Mouse (Mus musculus): ENCODE data around the gene Pik3c2b. TPM values are rescaled to one million over a fixed set of nuclear protein-coding genes. Genes with fewer than 3 reads are reported as not detected.
A peak's percentile ranks its signal among the peaks of the same experiment; 100 is the strongest.

Pik3c2b gene
- polyA plus RNA-seq, 1 experiment from 2014 or later: 8.1 TPM

DNA sequence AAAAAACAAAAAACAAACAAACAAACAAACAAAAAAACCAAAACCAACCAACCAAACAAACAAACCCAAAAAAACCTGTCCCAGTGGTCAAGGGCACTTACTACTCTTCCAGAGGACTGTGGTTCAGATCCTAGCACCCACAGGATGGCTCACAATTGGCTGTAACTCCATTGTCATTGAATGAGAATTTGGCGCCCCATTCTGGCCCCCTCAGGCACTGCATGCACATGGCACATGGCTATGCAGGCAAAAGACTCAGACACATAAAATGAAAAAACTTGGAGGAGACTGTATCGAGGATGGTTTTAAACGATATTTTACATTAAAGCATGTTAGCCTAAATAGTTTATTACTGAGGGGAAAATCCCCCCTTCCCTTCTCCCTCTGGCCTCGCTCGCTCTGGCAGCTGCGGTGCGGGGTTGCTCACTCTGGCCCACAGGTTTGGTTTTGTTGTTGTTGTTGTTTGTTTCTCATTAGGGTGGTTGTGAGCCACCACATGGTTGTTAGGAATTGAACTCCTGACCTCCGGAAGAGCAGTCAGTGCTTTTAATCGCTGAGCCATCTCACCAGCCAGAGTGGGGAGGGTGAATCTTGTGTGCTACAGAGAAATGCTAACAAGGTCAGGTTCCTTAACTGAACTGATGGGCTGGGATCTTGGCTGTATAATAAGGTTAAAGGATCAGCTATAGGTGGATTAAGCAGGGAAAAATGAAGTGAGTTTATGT lies 80.3 kb downstream of the Pik3c2b start:
- ATAC-seq (ENCODE audit: insufficient number of reproducible peaks, low FRiP score, low TSS enrichment, low read depth): no peak
- no peak overlapping the region for H3K9ac ChIP-seq
- peaks cover 12% of the 10 kb centered on the region; the same call in 1 of the 2 replicates for H3K4me1 ChIP-seq
- 85% methylated on average over 9 of the region's 9 CpGs for WGBS
- H3K36me3 ChIP-seq: no peaks in the 10 kb centered on the region
- H3K9me3 ChIP-seq (replicated peaks): no peaks in the 10 kb centered on the region
- no peak overlapping the region for H3K4me3 ChIP-seq (replicated peaks)
- H3K27ac ChIP-seq (replicated peaks): no peak overlapping the region
- H3K27me3 ChIP-seq: no peaks in the 10 kb centered on the region
- no peak overlapping the region for H3K4me2 ChIP-seq (replicated peaks)

DNA sequence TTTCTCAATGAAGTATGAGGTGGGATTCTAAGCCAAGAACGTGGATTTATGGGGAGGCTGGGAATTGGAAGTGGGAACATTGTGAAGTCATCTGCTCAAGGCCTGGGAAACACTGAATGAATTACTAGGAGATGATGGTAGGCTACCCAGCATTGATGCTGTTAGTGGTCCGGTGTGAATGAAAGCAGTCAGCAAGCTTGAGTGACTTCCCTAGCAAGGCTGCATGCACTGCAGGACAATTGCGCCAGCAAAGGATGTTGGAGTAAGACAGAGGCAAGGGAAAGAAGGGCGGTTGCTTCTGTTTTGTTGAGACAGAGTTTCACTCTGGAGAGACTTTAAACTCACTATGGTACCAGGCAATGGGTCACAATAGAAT lies 80.9 kb downstream of the Pik3c2b start:
- WGBS: 71% methylated on average over 4 of the region's 4 CpGs
- no peak overlapping the region for H3K4me2 ChIP-seq (replicated peaks)
- peaks cover 12% of the 10 kb centered on the region; the same call in 1 of the 2 replicates for H3K4me1 ChIP-seq
- H3K9ac ChIP-seq: no peak overlapping the region
- no peaks in the 10 kb centered on the region for H3K9me3 ChIP-seq (replicated peaks)
- H3K27ac ChIP-seq (replicated peaks): no peak overlapping the region
- H3K27me3 ChIP-seq: no peaks in the 10 kb centered on the region
- H3K36me3 ChIP-seq: no peaks in the 10 kb centered on the region
- H3K4me3 ChIP-seq (replicated peaks): no peak overlapping the region
- ATAC-seq (ENCODE audit: insufficient number of reproducible peaks, low FRiP score, low TSS enrichment, low read depth): no peak

DNA sequence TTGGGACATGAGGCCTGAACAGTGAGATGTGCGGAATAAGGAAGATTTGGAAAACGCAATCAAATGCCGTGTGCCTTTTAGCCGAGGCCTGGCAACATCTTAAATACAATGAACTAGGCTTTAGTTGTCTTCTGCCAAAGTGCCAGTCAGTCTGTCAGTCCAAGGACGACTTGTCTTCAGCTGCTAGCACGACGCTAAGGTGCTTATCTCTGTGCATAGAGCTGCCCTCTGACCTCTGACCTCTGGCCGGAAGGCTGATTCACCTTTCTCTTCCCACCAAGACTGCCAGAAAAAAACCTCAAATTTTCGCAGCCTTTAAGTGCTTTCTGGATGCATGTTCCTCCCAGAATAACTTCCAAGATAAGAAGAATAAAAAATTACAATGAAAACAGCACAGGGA lies 81.9 kb downstream of the Pik3c2b start:
- Histone ChIP-seq H3K9me3 (replicated peaks) (no peaks in the 10 kb centered on the region), H3K27ac (replicated peaks) (no peak overlapping the region), H3K4me2 (replicated peaks) (no peak overlapping the region), H3K36me3 (no peaks in the 10 kb centered on the region), H3K4me1 (peaks cover 12% of the 10 kb centered on the region; the same call in 1 of the 2 replicates), H3K27me3 (no peaks in the 10 kb centered on the region), H3K4me3 (replicated peaks) (no peak overlapping the region), H3K9ac (no peak overlapping the region)
- 59% methylated on average over 9 of the region's 9 CpGs for WGBS
- no peak for ATAC-seq (ENCODE audit: insufficient number of reproducible peaks, low FRiP score, low TSS enrichment, low read depth)

DNA sequence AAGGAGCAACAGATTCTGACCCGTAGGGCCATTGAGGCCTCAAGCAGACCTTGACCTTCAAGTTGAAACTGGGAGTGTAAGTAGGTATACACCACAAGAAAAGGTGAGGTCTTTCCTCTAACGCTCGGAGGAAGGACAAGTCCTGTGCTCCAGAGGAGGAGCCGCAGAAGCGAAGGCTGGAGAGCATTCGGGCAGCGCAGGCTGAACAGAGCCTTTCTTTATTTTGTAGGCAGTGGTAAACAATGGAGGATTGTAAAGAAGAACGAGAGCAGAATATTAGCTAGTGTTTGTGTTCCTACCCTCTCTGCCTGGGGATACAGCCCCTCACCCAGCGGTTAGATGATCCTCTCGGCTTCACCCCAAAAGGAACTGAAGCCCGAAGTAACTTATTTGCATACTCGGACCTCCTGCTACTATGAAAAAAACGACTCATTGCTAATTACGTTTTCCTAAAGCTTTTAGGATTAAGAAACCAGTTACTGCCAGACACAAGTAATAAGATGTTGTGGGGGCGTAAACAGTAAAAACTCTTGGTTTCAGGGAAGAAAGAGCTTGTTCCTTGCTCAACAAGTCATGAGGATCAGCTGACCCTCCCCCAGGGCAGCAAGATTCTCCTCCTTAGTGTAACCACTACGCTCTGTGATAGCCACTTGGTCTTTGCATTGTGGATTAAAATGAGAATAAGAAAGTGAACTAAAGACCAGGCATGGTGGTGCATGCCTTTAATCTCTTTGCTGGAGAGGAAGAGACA lies 84.2 kb downstream of the Pik3c2b start:
- H3K36me3 ChIP-seq: no peaks in the 10 kb centered on the region
- H3K9me3 ChIP-seq (replicated peaks): no peaks in the 10 kb centered on the region
- H3K9ac ChIP-seq: no peak overlapping the region
- peak overlapping the region; percentile 98 for H3K27ac ChIP-seq (replicated peaks)
- peak overlapping the region; percentile 6; the same call in 1 of the 2 replicates for H3K4me2 ChIP-seq (replicated peaks)
- no peak for ATAC-seq (ENCODE audit: insufficient number of reproducible peaks, low FRiP score, low TSS enrichment, low read depth)
- no peak overlapping the region for H3K4me3 ChIP-seq (replicated peaks)
- H3K4me1 ChIP-seq: peaks cover 31% of the 10 kb centered on the region; the same call in 1 of the 2 replicates
- no peaks in the 10 kb centered on the region for H3K27me3 ChIP-seq
- 28% methylated on average over 16 of the region's 16 CpGs for WGBS

DNA sequence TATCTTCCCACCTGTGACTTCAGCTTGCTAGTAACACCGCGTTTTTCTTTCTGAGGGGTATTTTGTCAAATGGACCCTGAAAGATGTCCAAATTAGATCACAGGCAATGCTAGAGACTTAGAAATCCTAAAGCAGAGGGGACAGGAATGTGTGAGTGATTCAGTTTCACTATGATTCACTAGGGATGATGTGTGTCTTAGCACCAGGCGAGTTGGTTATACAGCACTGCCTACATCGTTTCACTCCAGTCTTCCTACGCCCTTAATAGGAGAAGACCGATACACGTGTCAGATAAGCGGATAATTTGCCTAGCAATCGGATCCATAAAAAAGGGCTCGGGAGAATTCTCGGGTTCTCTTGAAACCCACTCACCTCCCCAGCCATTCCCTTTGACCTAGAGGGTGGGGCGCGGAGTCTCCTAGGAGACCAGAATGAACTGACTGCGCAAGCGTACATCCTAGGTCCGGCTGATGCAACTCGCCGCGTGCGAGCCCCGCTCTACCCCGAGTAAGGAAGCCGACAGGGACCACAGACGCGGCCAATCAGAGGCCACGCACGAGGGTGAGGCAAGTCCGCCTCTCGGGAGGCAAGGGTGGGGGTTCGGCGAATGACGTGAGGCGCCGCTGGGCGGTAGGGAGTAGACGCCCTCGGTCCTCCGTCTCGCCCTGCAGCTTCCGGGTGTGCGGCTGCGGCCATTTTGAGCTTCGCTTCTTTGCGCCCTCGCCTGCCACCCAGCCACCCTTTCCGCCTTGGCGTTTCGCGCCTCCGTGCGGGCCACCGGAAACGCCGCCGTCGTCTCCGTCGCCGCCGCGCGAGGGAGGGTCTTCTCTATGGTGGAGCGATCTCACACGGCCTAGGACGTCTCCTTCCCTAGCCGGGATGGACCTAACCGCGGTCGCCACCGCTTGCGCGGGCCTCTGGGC lies 85.4 kb downstream of the Pik3c2b start, which contains the start of gene Ppp1r15b:
TSS of gene Ppp1r15b (plus strand) at position 506 of the 923 bp plus-strand sequence.
- H3K4me3 ChIP-seq (replicated peaks): peak within 1 kb of the TSS; percentile 95
- peaks cover 41% of the 10 kb centered on the region for H3K4me1 ChIP-seq
- 0 out of 2 replicates have a peak, but pooled peaks cover 2% of the 10 kb centered on the region for H3K36me3 ChIP-seq
- peak; percentile 99 for ATAC-seq (ENCODE audit: insufficient number of reproducible peaks, low FRiP score, low TSS enrichment, low read depth)
- peak within 1 kb of the TSS; percentile 98 for H3K27ac ChIP-seq (replicated peaks)
- H3K4me2 ChIP-seq (replicated peaks): peak within 1 kb of the TSS; percentile 86
- no peaks in the 10 kb centered on the region for H3K9me3 ChIP-seq (replicated peaks)
- H3K27me3 ChIP-seq: no peaks in the 10 kb centered on the region
- peak within 1 kb of the TSS; percentile 98 for H3K9ac ChIP-seq
- WGBS: under 1% methylated on average over 72 of the region's 72 CpGs

DNA sequence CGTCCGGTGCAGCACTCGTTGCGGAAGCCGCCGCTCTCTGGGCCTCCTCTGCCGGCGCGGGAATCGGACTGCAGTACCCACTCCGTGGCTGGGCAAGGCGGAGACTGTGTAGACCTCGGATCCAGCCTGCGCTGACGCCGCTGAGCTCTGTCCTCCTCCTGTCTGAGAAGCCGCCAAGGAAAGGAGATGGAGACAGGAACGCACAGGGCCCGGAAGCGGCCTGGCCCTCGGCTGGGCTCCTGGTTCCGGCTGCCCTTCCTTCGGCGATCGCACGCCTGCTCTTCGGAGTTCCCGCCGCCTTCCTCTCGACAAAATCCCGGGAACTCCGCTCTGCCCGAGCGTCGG lies 86.1 kb downstream of the Pik3c2b start:
- Histone ChIP-seq H3K27ac (replicated peaks) (peak overlapping the region; percentile 98), H3K4me2 (replicated peaks) (peak overlapping the region; percentile 86), H3K9ac (peak overlapping the region; percentile 98), H3K36me3 (peaks cover 7% of the 10 kb centered on the region; the same call in 1 of the 2 replicates), H3K4me3 (replicated peaks) (peak overlapping the region; percentile 95), H3K9me3 (replicated peaks) (no peaks in the 10 kb centered on the region), H3K4me1 (peaks cover 44% of the 10 kb centered on the region), H3K27me3 (no peaks in the 10 kb centered on the region)
- no peak for ATAC-seq (ENCODE audit: insufficient number of reproducible peaks, low FRiP score, low TSS enrichment, low read depth)
- WGBS: under 1% methylated on average over 35 of the region's 35 CpGs

- peaks cover 11% of the 10 kb centered on the region; the same call in 1 of the 2 replicates for H3K36me3 ChIP-seq
- no peaks in the 10 kb centered on the region for H3K27me3 ChIP-seq
- no peak for ATAC-seq (ENCODE audit: insufficient number of reproducible peaks, low FRiP score, low TSS enrichment, low read depth)
- peaks cover 44% of the 10 kb centered on the region for H3K4me1 ChIP-seq
- H3K4me3 ChIP-seq (replicated peaks): peak overlapping the region; percentile 95
- no peaks in the 10 kb centered on the region for H3K9me3 ChIP-seq (replicated peaks)
- peak overlapping the region; percentile 86 for H3K4me2 ChIP-seq (replicated peaks)
- peak overlapping the region; percentile 98 for H3K9ac ChIP-seq
- peak overlapping the region; percentile 98 for H3K27ac ChIP-seq (replicated peaks)
- WGBS: 0% methylated on average over 11 of the region's 11 CpGs
Measured at GRCm38 (mm10) chr1:133131936-133132335, 86.5 kb downstream of the Pik3c2b start.

GRCm38 (mm10) chr1:133132388-133133326 lies 87.2 kb downstream of the Pik3c2b start:
- no peaks in the 10 kb centered on the region for H3K27me3 ChIP-seq
- H3K9me3 ChIP-seq (replicated peaks): no peaks in the 10 kb centered on the region
- ATAC-seq (ENCODE audit: insufficient number of reproducible peaks, low FRiP score, low TSS enrichment, low read depth): no peak
- H3K4me3 ChIP-seq (replicated peaks): peak overlapping the region; percentile 95
- 8% methylated on average over 26 of the region's 26 CpGs for WGBS
- H3K36me3 ChIP-seq: peaks cover 18% of the 10 kb centered on the region
- H3K4me1 ChIP-seq: peaks cover 44% of the 10 kb centered on the region
- H3K4me2 ChIP-seq (replicated peaks): peak overlapping the region; percentile 86
- H3K27ac ChIP-seq (replicated peaks): peak overlapping the region; percentile 98
- H3K9ac ChIP-seq: peak overlapping the region; percentile 98

DNA sequence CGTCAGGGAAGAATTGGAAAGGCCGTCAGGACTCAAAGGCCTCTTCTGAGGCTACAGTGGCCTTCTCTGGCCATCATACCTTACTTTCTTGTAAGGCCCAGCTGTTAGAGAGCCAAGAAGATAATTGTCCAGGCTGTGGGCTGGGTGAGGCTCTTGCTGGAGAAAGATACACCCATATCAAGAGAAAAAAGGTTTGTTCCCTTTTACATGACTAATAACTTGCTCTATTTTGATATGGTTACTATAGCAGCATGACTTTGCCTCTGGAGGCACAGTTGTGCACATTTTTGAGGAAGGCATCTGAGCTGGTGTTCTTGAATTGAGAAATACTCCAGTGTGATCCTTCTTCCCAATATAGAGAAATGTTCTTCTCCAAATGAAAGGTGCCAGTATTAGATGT lies 88.0 kb downstream of the Pik3c2b start:
- 0 out of 2 replicates have a peak overlapping the region, but pooled peaks have one; percentile 98 for H3K27ac ChIP-seq (replicated peaks)
- H3K9me3 ChIP-seq (replicated peaks): no peaks in the 10 kb centered on the region
- H3K27me3 ChIP-seq: no peaks in the 10 kb centered on the region
- H3K4me2 ChIP-seq (replicated peaks): peak overlapping the region; percentile 86
- WGBS: 7% methylated on average over 2 of the region's 2 CpGs
- H3K4me3 ChIP-seq (replicated peaks): peak overlapping the region; percentile 95
- H3K9ac ChIP-seq: peak overlapping the region; percentile 98; the same call in 1 of the 2 replicates
- H3K36me3 ChIP-seq: peaks cover 26% of the 10 kb centered on the region
- ATAC-seq (ENCODE audit: insufficient number of reproducible peaks, low FRiP score, low TSS enrichment, low read depth): no peak
- H3K4me1 ChIP-seq: peaks cover 44% of the 10 kb centered on the region

DNA sequence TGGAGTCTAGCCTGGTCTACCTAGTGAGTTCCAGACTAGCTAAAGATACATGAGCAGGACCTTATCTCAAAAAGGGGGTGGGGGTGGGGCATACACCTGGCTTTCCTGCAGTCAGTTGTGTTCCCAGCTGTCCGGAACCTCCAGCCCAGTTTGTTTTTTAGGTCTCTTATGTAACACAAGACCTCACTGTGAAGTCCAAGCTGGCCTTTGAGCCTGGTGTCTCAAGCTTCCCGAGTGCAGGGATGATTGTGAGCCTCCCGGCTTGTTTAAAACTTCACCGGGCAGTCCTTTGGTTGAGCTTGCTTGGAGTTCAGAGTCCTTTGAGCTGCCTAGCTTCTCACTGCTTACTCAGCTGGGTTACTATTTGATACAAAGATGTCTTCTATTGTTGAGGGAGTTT lies 88.6 kb downstream of the Pik3c2b start:
- H3K27me3 ChIP-seq: no peaks in the 10 kb centered on the region
- WGBS: 21% methylated on average over 4 of the region's 4 CpGs

More for the DNA sequence above, 88.6 kb downstream of the Pik3c2b start:
- Histone ChIP-seq H3K27ac (replicated peaks) (no peak overlapping the region), H3K4me2 (replicated peaks) (peak overlapping the region; percentile 86), H3K36me3 (peaks cover 32% of the 10 kb centered on the region), H3K4me1 (peaks cover 44% of the 10 kb centered on the region), H3K9ac (peak overlapping the region; percentile 98), H3K4me3 (replicated peaks) (peak overlapping the region; percentile 95), H3K9me3 (replicated peaks) (no peaks in the 10 kb centered on the region)
- ATAC-seq (ENCODE audit: insufficient number of reproducible peaks, low FRiP score, low TSS enrichment, low read depth): no peak
